Comparison of ENCODE assay signal across 10 mouse cellular contexts in genomic region chr16:38374379-38375140, GRCm38 (mm10). TPM values are rescaled to one million over a fixed set of nuclear protein-coding genes. Genes with fewer than 3 reads are reported as not detected.
DNase-seq lines count a peak whose midpoint lies in the region; ATAC-seq and TF ChIP-seq lines count a peak whose summit lies in the region.
"Had no signal": no experiment of that assay in that cellular context is flagged by ENCODE, and none has a peak within 500 bp of the region (broad histone marks: within the 10 kb centered on the region; RNA-seq: fewer than 3 reads in every experiment).

No protein-coding gene starts in this region.

- peak overlapping the region; percentile 4; the same call in 1 of the 2 replicates for H3K4me3 ChIP-seq in forebrain, embryonic 10.5 days
- no peak overlapping the region for H3K4me3 ChIP-seq in forebrain, embryonic 16.5 days (replicated peaks; ENCODE audit: low read length)
- no peak overlapping the region for H3K4me3 ChIP-seq in midbrain, embryonic 15.5 days
- H3K4me3 ChIP-seq in midbrain, postnatal 0 days (ENCODE audit: low read depth, low read length) = no peak overlapping the region
- peak overlapping the region; percentile 4; the same call in 1 of the 2 replicates for H3K4me3 ChIP-seq in heart, postnatal 0 days (ENCODE audit: low read depth, low read length)

- H3K27me3 ChIP-seq in forebrain, embryonic 10.5 days (ENCODE audit: poor library complexity, severe bottlenecking) = no peaks in the 10 kb centered on the region
- no peaks in the 10 kb centered on the region for H3K27me3 ChIP-seq in forebrain, embryonic 16.5 days (replicated peaks; ENCODE audit: control insufficient read depth, insufficient read depth, low read length)
- H3K27me3 ChIP-seq in midbrain, embryonic 15.5 days (replicated peaks) = no peaks in the 10 kb centered on the region
- no peaks in the 10 kb centered on the region for H3K27me3 ChIP-seq in midbrain, postnatal 0 days (ENCODE audit: insufficient read depth, low read length)
- H3K27me3 ChIP-seq in heart, postnatal 0 days (ENCODE audit: control insufficient read depth, insufficient read depth, low read length) = no peaks in the 10 kb centered on the region

- ATAC-seq in forebrain, embryonic 16.5 days = no peak
- ATAC-seq in midbrain, embryonic 15.5 days (replicated peaks) = no peak
- ATAC-seq in midbrain, postnatal 0 days (ENCODE audit: low FRiP score) = no peak
- ATAC-seq in heart, postnatal 0 days (ENCODE audit: insufficient read depth, low read depth) = no peak

- no peak for TF ChIP-seq EP300 in heart, postnatal 0 days (IDR thresholded peaks at IDR 0.05; ENCODE audit: low read depth)

- H3K4me1 ChIP-seq in forebrain, embryonic 10.5 days = peaks cover 19% of the 10 kb centered on the region
- peaks cover 12% of the 10 kb centered on the region for H3K4me1 ChIP-seq in forebrain, embryonic 16.5 days (replicated peaks; ENCODE audit: control insufficient read depth, insufficient read depth, low read length)
- H3K4me1 ChIP-seq in midbrain, embryonic 15.5 days = peaks cover 9% of the 10 kb centered on the region; the same call in 1 of the 2 replicates
- no peaks in the 10 kb centered on the region for H3K4me1 ChIP-seq in midbrain, postnatal 0 days (ENCODE audit: insufficient read depth, low read length)
- H3K4me1 ChIP-seq in heart, postnatal 0 days (ENCODE audit: control insufficient read depth, insufficient read depth) = peaks cover 35% of the 10 kb centered on the region

- H3K27ac ChIP-seq in forebrain, embryonic 10.5 days = no peak overlapping the region
- no peak overlapping the region for H3K27ac ChIP-seq in forebrain, embryonic 16.5 days (ENCODE audit: low read length)
- H3K27ac ChIP-seq in midbrain, embryonic 15.5 days = no peak overlapping the region
- no peak overlapping the region for H3K27ac ChIP-seq in midbrain, postnatal 0 days (ENCODE audit: low read depth, low read length)
- peak overlapping the region; percentile 49; the same call in 1 of the 2 replicates for H3K27ac ChIP-seq in heart, postnatal 0 days (ENCODE audit: low read depth)

- WGBS in forebrain, embryonic 10.5 days = 86% methylated on average over 10 of the region's 10 CpGs
- WGBS in forebrain, embryonic 16.5 days = 83% methylated on average over 10 of the region's 10 CpGs
- 84% methylated on average over 10 of the region's 10 CpGs for WGBS in midbrain, embryonic 15.5 days
- 81% methylated on average over 10 of the region's 10 CpGs for WGBS in midbrain, postnatal 0 days
- 54% methylated on average over 10 of the region's 10 CpGs for WGBS in heart, postnatal 0 days

- TF ChIP-seq CTCF in midbrain, postnatal 0 days (IDR thresholded peaks at IDR 0.05) = no peak
- no peak for TF ChIP-seq CTCF in heart, postnatal 0 days (IDR thresholded peaks at IDR 0.05; ENCODE audit: low read depth)

- DNase-seq in forebrain, embryonic 10.5 days (ENCODE audit: extremely low spot score, low spot score) = no peak
- DNase-seq in midbrain, postnatal 0 days (ENCODE audit: low spot score) = no peak
- peak; percentile 5 for DNase-seq in heart, postnatal 0 days (ENCODE audit: low spot score)
- peak; percentile 49 to 53 for DNase-seq in spleen, postnatal 14 days (ENCODE audit: low spot score in 2 of 2)
- DNase-seq in kidney, postnatal 10 days = no peak
- DNase-seq in cerebellum, postnatal 36 days = no peak
- DNase-seq: adrenal gland, postnatal 25 days; thymus, adult 18-20 months had no signal

- H3K36me3 ChIP-seq in forebrain, embryonic 10.5 days (replicated peaks) = no peaks in the 10 kb centered on the region
- no peaks in the 10 kb centered on the region for H3K36me3 ChIP-seq in forebrain, embryonic 16.5 days (ENCODE audit: control insufficient read depth, insufficient read depth)
- no peaks in the 10 kb centered on the region for H3K36me3 ChIP-seq in midbrain, embryonic 15.5 days (replicated peaks)
- H3K36me3 ChIP-seq in midbrain, postnatal 0 days (ENCODE audit: insufficient read depth, low read length) = no peaks in the 10 kb centered on the region
- H3K36me3 ChIP-seq in heart, postnatal 0 days (replicated peaks; ENCODE audit: control insufficient read depth, insufficient read depth, low read length) = peaks cover 87% of the 10 kb centered on the region

- no peak overlapping the region for H3K4me2 ChIP-seq in forebrain, embryonic 16.5 days (ENCODE audit: low read length)
- peak overlapping the region; percentile 4; the same call in 1 of the 2 replicates for H3K4me2 ChIP-seq in midbrain, embryonic 15.5 days
- H3K4me2 ChIP-seq in midbrain, postnatal 0 days (ENCODE audit: low read depth, low read length, poor library complexity, severe bottlenecking) = no peak overlapping the region
- H3K4me2 ChIP-seq in heart, postnatal 0 days (ENCODE audit: low read depth, low read length) = peak overlapping the region; percentile 29

- H3K9me3 ChIP-seq in forebrain, embryonic 10.5 days = no peaks in the 10 kb centered on the region
- H3K9me3 ChIP-seq in forebrain, embryonic 16.5 days (ENCODE audit: control insufficient read depth, low read length) = no peaks in the 10 kb centered on the region
- H3K9me3 ChIP-seq in midbrain, embryonic 15.5 days = no peaks in the 10 kb centered on the region
- H3K9me3 ChIP-seq in midbrain, postnatal 0 days (ENCODE audit: low read length) = no peaks in the 10 kb centered on the region
- no peaks in the 10 kb centered on the region for H3K9me3 ChIP-seq in heart, postnatal 0 days (replicated peaks; ENCODE audit: control insufficient read depth, low read length)

- H3K9ac ChIP-seq in forebrain, embryonic 16.5 days (replicated peaks; ENCODE audit: low read depth, low read length) = no peak overlapping the region
- no peak overlapping the region for H3K9ac ChIP-seq in midbrain, embryonic 15.5 days
- no peak overlapping the region for H3K9ac ChIP-seq in midbrain, postnatal 0 days (replicated peaks; ENCODE audit: low read length, poor library complexity, severe bottlenecking)
- 0 out of 2 replicates have a peak overlapping the region, but pooled peaks have one; percentile 29 for H3K9ac ChIP-seq in heart, postnatal 0 days (replicated peaks; ENCODE audit: low read depth, low read length)

RNA-seq across cellular contexts. Expression of gene Popdc2, which starts 12.6 kb away (rescaled TPM):
- polyA plus RNA-seq in forebrain, embryonic 10.5 days (2016; fragmentation: Nextera tagmentation; extraction: Ambion mirVana) = 0.63 and 0.73 TPM in 2 replicates
- polyA plus RNA-seq in forebrain, embryonic 16.5 days (2015; fragmentation: Nextera tagmentation; extraction: Ambion mirVana) = 0.31 and 0.51 TPM in 2 replicates
- polyA plus RNA-seq in midbrain, embryonic 15.5 days (2015; fragmentation: Nextera tagmentation; extraction: Ambion mirVana) = 0.57 and 1.4 TPM in 2 replicates
- total RNA-seq in midbrain, postnatal 0 days (2014; rRNA removed) = 1.5 TPM in 2 replicates
- polyA plus RNA-seq in midbrain, postnatal 0 days (2015; fragmentation: Nextera tagmentation; extraction: Ambion mirVana) = 0.49 and 0.69 TPM in 2 replicates
- 982 and 1,104 TPM in 2 replicates for total RNA-seq in heart, postnatal 0 days (2014; rRNA removed; ENCODE audit: low replicate concordance)
- 564 and 675 TPM in 2 replicates for polyA plus RNA-seq in heart, postnatal 0 days (2015; fragmentation: Nextera tagmentation; extraction: Ambion mirVana)

RNA-seq across cellular contexts. Expression of gene Gm21987, which starts 27.7 kb away (rescaled TPM):
- polyA plus RNA-seq in forebrain, embryonic 10.5 days (2016; fragmentation: Nextera tagmentation; extraction: Ambion mirVana) = not detected in 2 replicates
- not detected in 2 replicates for polyA plus RNA-seq in forebrain, embryonic 16.5 days (2015; fragmentation: Nextera tagmentation; extraction: Ambion mirVana)
- 0.77 TPM in 1 of 2 replicates, not detected in the other for polyA plus RNA-seq in midbrain, embryonic 15.5 days (2015; fragmentation: Nextera tagmentation; extraction: Ambion mirVana)
- total RNA-seq in midbrain, postnatal 0 days (2014; rRNA removed) = not detected in 2 replicates
- not detected in 2 replicates for polyA plus RNA-seq in midbrain, postnatal 0 days (2015; fragmentation: Nextera tagmentation; extraction: Ambion mirVana)
- total RNA-seq in heart, postnatal 0 days (2014; rRNA removed; ENCODE audit: low replicate concordance) = not detected in 2 replicates
- polyA plus RNA-seq in heart, postnatal 0 days (2015; fragmentation: Nextera tagmentation; extraction: Ambion mirVana) = 5.1 and 6.2 TPM in 2 replicates
- total RNA-seq: adrenal gland, postnatal 25 days had no signal

RNA-seq across cellular contexts. Expression of gene Cox17, which starts 27.8 kb away (rescaled TPM):
- 134 TPM in 2 replicates for polyA plus RNA-seq in forebrain, embryonic 10.5 days (2016; fragmentation: Nextera tagmentation; extraction: Ambion mirVana)
- 85.4 and 88.6 TPM in 2 replicates for polyA plus RNA-seq in forebrain, embryonic 16.5 days (2015; fragmentation: Nextera tagmentation; extraction: Ambion mirVana)
- 75.4 and 77.9 TPM in 2 replicates for polyA plus RNA-seq in midbrain, embryonic 15.5 days (2015; fragmentation: Nextera tagmentation; extraction: Ambion mirVana)
- total RNA-seq in midbrain, postnatal 0 days (2014; rRNA removed) = 14.5 and 15.0 TPM in 2 replicates
- polyA plus RNA-seq in midbrain, postnatal 0 days (2015; fragmentation: Nextera tagmentation; extraction: Ambion mirVana) = 65.3 and 66.1 TPM in 2 replicates
- 84.7 and 177 TPM in 2 replicates for total RNA-seq in heart, postnatal 0 days (2014; rRNA removed; ENCODE audit: low replicate concordance)
- 579 and 627 TPM in 2 replicates for polyA plus RNA-seq in heart, postnatal 0 days (2015; fragmentation: Nextera tagmentation; extraction: Ambion mirVana)

RNA-seq across cellular contexts. Expression of gene Maats1, which starts 32.6 kb away (rescaled TPM):
- polyA plus RNA-seq in forebrain, embryonic 10.5 days (2016; fragmentation: Nextera tagmentation; extraction: Ambion mirVana) = 0.31 and 0.36 TPM in 2 replicates
- polyA plus RNA-seq in forebrain, embryonic 16.5 days (2015; fragmentation: Nextera tagmentation; extraction: Ambion mirVana) = 0.43 and 0.66 TPM in 2 replicates
- 1.1 and 1.5 TPM in 2 replicates for polyA plus RNA-seq in midbrain, embryonic 15.5 days (2015; fragmentation: Nextera tagmentation; extraction: Ambion mirVana)
- total RNA-seq in midbrain, postnatal 0 days (2014; rRNA removed) = 1.2 and 2.1 TPM in 2 replicates
- 1.0 and 1.5 TPM in 2 replicates for polyA plus RNA-seq in midbrain, postnatal 0 days (2015; fragmentation: Nextera tagmentation; extraction: Ambion mirVana)
- not detected in 2 replicates for total RNA-seq in heart, postnatal 0 days (2014; rRNA removed; ENCODE audit: low replicate concordance)
- polyA plus RNA-seq in heart, postnatal 0 days (2015; fragmentation: Nextera tagmentation; extraction: Ambion mirVana) = 0.10 and 0.15 TPM in 2 replicates

RNA-seq across cellular contexts. Expression of gene Pla1a, which starts 58.4 kb away (rescaled TPM):
- polyA plus RNA-seq in forebrain, embryonic 10.5 days (2016; fragmentation: Nextera tagmentation; extraction: Ambion mirVana) = not detected in 2 replicates
- polyA plus RNA-seq in forebrain, embryonic 16.5 days (2015; fragmentation: Nextera tagmentation; extraction: Ambion mirVana) = 0.36 and 0.38 TPM in 2 replicates
- polyA plus RNA-seq in midbrain, embryonic 15.5 days (2015; fragmentation: Nextera tagmentation; extraction: Ambion mirVana) = 0.42 and 0.61 TPM in 2 replicates
- total RNA-seq in midbrain, postnatal 0 days (2014; rRNA removed) = 1.4 and 1.5 TPM in 2 replicates
- polyA plus RNA-seq in midbrain, postnatal 0 days (2015; fragmentation: Nextera tagmentation; extraction: Ambion mirVana) = 0.97 and 1.6 TPM in 2 replicates
- total RNA-seq in heart, postnatal 0 days (2014; rRNA removed; ENCODE audit: low replicate concordance) = 13.4 and 14.5 TPM in 2 replicates
- polyA plus RNA-seq in heart, postnatal 0 days (2015; fragmentation: Nextera tagmentation; extraction: Ambion mirVana) = 4.6 and 4.9 TPM in 2 replicates

Comparison
In these comparisons a context has a peak if more than half of its experiments do, and no peak if none do; other contexts are left out.
1. H3K4me3 ChIP-seq: peak in forebrain, embryonic 10.5 days (single experiment) and heart, postnatal 0 days (single experiment); none in forebrain, embryonic 16.5 days (single experiment), midbrain, embryonic 15.5 days (single experiment) and midbrain, postnatal 0 days (single experiment).
2. H3K4me2 ChIP-seq: peak in midbrain, embryonic 15.5 days (single experiment) and heart, postnatal 0 days (single experiment); none in forebrain, embryonic 16.5 days (single experiment) and midbrain, postnatal 0 days (single experiment).
3. DNase-seq: peak in heart, postnatal 0 days (single experiment) and spleen, postnatal 14 days (2 of 2); none in forebrain, embryonic 10.5 days (single experiment), midbrain, postnatal 0 days (single experiment), kidney, postnatal 10 days (single experiment) and cerebellum, postnatal 36 days (0 of 2).
4. RNA of gene Popdc2, which starts 12.6 kb away (polyA plus RNA-seq): 564 to 675 TPM in heart, postnatal 0 days; 0.63 to 0.73 TPM in forebrain, embryonic 10.5 days, 0.57 to 1.4 TPM in midbrain, embryonic 15.5 days, 0.31 to 0.51 TPM in forebrain, embryonic 16.5 days and 0.49 to 0.69 TPM in midbrain, postnatal 0 days; every median in the first group is over 100 times any median in the second.